Mouse (Mus musculus) megakaryocyte-erythroid progenitor cell, adult 5-6 weeks (primary cell): ENCODE measurements at regions not wholly inside any gene's neighbourhood (a gene's known extent, or its start where the extent isn't known, plus 50 kb on each side); places are given as distances from the start of the nearest gene placed in this dataset.

Experiments used
- ATAC-seq: replicated peaks from 2 replicates; pipeline ENCODE4 v1.8.0; 2016; ENCODE audit warnings: mild to moderate bottlenecking, inconsistent platforms; ENCODE audit not compliant: severe bottlenecking, poor library complexity, low FRiP score, low TSS enrichment

GRCm38 (mm10) chr13:43908041-43908644 is 123.6 kb downstream of the Cd83 start:
- no peak for ATAC-seq

- ATAC-seq = no peak
Observed at GRCm38 (mm10) chr13:43909933-43910332, 125.4 kb downstream of the Cd83 start.

- no peak for ATAC-seq
Observed at GRCm38 (mm10) chr13:43913476-43913875, 128.9 kb downstream of the Cd83 start.

DNA sequence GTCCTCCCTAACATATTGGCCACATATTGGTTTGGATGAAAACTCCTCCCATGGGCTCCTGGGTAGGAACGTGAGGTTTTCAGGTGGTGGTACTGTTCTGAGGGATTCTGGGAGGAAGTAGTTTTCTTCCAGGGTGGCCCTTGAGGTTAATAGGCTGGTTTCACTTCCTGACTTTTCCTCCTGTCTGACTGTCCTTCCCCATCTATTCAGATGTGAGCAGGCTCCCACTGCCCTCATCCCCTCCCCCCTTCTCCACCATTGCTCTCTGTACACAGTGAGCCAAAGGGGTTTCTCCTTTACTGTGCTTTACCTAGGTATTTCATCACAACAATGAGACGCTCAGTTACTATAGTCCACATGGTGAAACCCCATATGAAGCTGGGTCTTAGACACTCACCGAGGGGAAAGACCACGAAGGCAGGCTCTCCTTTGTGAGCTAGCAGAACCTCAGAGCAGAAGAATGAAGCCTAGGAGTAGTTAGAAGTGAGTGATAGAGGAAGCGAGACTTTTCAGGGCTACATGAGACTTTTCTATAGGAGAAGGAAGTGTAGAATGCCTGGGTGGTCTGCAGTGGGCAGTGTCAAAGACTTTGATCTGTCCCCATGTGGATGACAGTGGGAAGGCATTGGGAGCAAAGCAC is 135.3 kb downstream of the Cd83 start:
- no peak for ATAC-seq

GRCm38 (mm10) chr13:43930081-43930981 is 145.8 kb downstream of the Cd83 start:
- ATAC-seq = no peak

DNA sequence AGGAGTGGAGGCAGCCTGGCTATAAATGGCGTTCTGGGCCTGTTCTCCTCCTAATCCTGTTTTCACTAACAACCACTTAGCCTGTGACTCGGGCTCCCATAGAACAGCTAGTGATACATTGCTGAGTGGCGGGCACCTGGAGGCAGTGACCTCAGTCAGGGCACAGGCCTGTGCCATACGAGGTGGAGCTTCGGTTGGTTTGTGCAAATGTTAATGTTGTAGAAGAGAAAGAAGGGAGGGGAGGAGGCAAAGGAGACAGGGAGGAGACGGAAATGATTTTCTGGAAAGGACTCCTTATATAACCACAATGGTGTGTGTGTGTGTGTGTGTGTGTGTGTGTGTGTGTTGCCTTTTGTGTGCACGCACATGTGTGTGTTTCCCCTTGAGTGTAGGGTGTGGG is 148.4 kb downstream of the Cd83 start:
- ATAC-seq = no peak

DNA sequence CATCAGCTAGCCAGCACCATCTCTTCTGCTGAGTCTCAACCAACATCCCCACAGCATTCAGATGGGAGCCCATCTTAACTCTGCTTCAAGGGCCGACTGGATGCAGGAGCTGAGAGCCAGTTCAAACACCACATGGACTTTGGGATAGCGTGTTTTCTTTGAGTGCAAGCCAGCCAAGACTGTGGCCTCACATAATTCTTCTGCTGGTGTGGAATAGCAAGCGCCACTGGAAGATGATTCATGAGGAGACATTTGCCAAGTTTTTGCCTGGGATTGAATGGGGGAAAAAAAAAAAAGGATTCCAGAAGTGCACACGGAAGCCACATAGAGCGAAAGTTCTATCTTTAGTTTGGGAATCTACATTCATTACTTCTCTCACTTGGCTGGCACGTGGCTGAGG is 150.7 kb downstream of the Cd83 start:
- no peak for ATAC-seq

DNA sequence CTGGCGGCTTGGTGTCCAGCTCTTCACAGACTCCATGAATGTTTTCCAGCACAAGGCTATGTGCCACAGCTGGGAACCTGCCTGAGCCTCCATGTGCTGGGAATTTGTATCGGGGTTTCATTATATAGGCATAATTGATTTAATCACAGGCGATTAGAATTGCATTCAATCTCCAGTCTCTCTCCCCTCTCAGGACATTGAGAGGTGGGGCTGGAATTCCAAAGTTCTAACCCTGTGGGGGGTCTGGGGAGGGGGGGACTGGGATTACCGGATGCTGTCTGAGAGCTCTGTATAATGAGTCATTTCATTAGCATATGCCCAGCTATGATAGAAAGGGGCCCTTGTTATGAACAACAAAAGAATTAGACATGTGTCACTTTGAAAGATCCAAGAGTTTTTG is 151.9 kb downstream of the Cd83 start:
- no peak for ATAC-seq

- no peak for ATAC-seq
Observed at GRCm38 (mm10) chr13:43938611-43939010, 154.0 kb downstream of the Cd83 start.

- no peak for ATAC-seq
Observed at GRCm38 (mm10) chr13:43939375-43939774, 154.8 kb downstream of the Cd83 start.

DNA sequence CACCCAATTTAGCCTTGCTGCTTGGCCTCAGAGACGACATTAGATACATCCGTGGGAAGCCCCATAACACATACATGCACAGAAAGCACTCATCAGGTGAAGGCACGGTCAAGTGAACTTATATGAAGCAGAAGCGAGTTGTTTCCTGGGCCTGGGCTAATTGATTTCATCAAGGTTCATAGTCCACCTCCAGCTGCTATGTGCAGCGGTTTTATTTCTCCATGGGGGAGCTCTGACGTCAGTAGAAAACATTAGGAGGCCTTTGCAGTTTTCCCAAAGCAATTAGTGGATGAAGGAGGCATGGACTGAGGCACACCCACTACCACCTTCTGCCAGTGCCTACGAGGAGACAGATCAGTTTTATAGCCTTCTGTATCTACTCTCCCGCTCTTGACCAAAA is 157.2 kb downstream of the Cd83 start:
- no peak for ATAC-seq

DNA sequence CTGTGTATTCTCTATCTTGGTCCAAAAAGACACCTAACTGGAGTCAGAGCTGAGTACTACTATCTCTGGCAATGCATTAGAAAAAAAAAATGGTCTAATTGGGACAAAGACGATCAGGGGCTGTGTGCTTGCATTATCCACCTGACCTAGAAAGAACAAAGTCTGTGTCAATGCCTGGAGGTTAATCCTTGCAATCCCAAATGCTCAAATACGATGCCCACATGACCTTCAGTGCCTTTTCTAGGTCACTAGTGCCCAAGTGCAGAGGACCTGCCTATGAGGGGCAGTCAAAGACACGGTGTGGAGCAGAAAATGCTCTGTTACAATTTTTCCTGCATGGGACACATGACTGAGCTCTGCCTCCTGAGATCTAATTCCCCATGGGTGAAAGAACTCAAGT is 164.0 kb downstream of the Cd83 start:
- no peak for ATAC-seq

DNA sequence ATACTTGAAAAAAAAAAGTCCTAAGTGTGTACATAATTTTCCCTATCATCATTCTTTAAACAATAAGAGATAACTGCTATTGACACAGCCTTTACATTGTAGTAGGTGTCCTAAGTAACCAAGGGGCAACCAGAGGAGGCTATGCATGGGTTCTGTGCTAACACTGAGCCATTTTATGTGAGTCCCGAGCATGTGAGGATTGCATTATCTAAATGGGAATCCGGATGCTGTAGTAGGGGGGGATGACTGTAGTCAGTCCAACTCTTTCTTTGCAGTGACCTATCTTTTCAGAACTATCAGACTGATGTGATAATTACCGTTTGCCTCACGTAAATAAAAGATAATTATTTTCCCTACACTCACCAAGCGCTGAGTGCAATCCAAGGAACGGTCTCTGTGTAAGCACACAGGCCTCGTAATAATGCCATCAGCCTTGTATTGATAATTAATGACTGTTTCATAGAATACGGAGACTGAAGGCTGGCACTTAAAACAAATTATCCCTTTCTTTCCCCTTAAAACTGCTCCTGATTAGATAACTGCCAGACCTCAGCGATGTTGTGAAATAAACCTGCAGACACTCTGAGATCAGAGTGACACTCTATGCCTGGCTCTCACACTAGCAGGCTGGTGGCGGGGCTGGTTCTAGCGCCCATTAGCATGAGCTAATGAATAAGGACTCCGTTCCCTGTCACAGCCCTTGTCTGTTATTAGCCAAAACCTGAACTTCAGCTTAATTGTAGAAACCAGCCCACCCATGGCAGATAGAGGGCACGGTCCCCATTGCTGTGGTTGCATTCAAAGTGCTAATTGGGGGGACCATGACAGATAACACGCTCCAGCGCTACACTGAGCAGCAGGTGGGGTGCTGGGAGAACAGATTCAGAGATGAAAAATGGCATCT is 165.4 kb downstream of the Cd83 start:
- ATAC-seq = no peak

- ATAC-seq = no peak
Observed at GRCm38 (mm10) chr13:43952491-43952890, 167.9 kb downstream of the Cd83 start.

DNA sequence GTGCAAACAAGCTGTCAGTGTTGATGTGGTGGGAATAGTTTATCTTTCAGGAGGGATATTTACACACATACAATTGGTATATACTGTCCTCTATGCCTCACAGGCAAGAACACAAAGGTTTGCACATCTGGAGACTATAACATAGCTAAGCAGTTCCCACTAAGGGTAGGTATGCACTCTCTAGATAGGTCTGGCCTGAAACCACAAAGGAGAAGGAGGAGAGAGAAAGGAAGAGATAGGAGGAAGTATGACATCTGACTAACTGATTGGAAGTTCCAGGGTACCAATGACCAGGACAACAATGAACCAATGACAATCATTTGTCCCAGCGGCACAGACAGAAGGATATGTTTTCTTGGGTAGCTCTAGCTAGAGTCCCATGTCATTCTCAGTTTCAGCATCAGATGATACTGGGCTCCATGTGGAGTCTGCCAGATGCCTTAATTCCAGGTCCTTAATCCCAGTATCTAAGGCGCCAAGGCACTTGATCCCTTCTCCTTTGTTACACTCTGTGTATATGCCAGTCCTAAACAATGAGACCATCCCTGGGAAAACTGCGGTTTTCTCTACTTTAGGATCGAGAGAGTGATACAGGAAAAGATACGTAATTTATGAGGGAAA is 168.5 kb downstream of the Cd83 start:
- no peak for ATAC-seq

DNA sequence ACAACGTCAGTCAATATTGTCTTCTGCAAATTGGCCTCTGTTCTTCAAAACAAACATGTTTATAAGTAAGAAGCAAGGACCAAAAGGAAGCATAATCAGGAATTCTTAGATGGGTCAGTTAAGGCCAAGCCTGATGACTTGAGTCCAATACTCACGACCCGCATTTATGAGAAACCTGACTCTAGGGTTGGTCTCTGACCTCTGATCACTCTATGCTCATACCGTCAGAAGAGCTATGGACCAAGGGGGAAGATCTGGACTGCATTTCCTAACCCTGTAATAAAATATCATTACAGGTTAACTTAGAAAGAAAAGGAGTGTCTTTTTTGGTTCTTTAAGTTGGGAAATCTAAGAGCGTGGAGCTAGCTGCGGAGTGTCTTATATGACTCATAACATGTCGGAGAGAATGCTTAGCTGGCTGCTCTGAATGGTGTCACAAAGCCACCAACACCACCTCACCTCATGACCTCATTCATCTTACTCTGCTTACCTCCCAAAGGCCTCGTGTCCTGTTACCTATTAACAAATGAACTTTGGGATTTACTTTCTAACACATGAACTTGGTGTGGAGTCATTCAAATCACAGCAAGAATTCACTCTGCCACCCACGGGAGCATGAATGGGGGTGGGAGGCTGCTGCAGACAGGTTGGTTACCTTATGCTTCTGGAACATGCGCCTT is 170.3 kb downstream of the Cd83 start:
- no peak for ATAC-seq

DNA sequence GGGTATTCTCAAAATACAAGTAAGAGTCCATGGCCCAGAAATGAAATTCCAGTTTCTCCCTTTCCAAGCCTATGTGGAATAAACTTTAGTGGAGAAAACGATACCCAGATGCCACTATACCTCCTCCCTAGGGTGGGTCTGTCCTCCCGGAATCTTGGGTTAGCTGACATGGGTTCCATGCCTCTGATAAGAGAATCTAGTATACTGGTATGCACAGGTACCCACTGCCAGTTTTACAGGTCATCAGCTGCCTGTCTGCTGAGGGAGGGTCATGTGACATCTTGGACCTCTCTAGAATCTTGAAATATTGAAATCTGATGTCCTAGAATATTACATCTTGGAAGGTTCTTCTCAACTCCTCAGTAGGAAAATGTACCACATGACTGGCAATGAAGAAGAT is 172.5 kb downstream of the Cd83 start:
- no peak for ATAC-seq

- no peak for ATAC-seq
Observed at GRCm38 (mm10) chr13:43959121-43959572, 174.6 kb downstream of the Cd83 start.
